Mouse (Mus musculus) heart, postnatal 25 days (tissue): ENCODE results near the gene Lactb. TPM values are rescaled to one million over a fixed set of nuclear protein-coding genes. Genes with fewer than 3 reads are reported as not detected.

Experiments used
- DNase-seq: peaks from one replicate; pipeline ENCODE4 v3.0.0; 2022; ENCODE audit warnings: low spot score
- intact Hi-C: fragments of 180-260 bp; cut with DNase I; formaldehyde crosslinking; loops from one replicate; pipeline ENCODE4 v1.15.1; 2025
- total RNA-seq, 2 experiments: library from RNA; stranded (reverse); gene quantifications; 2 replicates each; pipeline ENCODE4 v1.2.3; 2021

The Lactb gene
- total RNA-seq, 2 experiments from 2014 or later = 21.2 to 22.5 TPM

- intact Hi-C loops = no loop called here
- DNase-seq = no peak
Measured at GRCm38 (mm10) chr9:66907126-66907525, 68.2 kb downstream of the Lactb start.

GRCm38 (mm10) chr9:66905990-66906389 is 69.3 kb downstream of the Lactb start:
- no peak for DNase-seq
- intact Hi-C loops = no loop called here

Other genes starting within 250 kb of the Lactb start
- gene Aph1b, start 180.0 kb downstream of the Lactb start, total RNA-seq = 1 to 10 TPM; 5.6 to 6.4 TPM
- under 1 TPM in 1 of 2 experiments, not detected in 1; 0.11 TPM for gene Gm10647, start 178.4 kb downstream of the Lactb start, total RNA-seq
- gene Aph1c, start 140.8 kb downstream of the Lactb start, total RNA-seq = 1 to 10 TPM in 1 of 2 experiments, under 1 TPM in 1; 0.89 to 2.0 TPM
- 1 to 10 TPM; 8.9 to 9.9 TPM for gene Rab8b, start 55.8 kb downstream of the Lactb start, total RNA-seq
- gene Rps27l, start 29.4 kb downstream of the Lactb start, total RNA-seq = 100 to 1,000 TPM; 180 to 195 TPM
- gene Tpm1, start 73.9 kb upstream of the Lactb start, total RNA-seq = over 10,000 TPM; 12,975 to 13,062 TPM